Mouse (Mus musculus): ENCODE data around the gene Asb1.

Asb1 gene

GRCm38 (mm10) chr1:91540271-91540826 is at the start of gene Asb1:
Gene Asb1, plus strand, starts transcription at chr1:91540544.
- peak; percentile 99 for DNase-seq

- no peak for DNase-seq
Measured at GRCm38 (mm10) chr1:91492740-91493139, 47.6 kb upstream of the Asb1 start.

GRCm38 (mm10) chr1:91493938-91494337 is 46.4 kb upstream of the Asb1 start:
- DNase-seq, result no peak

- peak; percentile 96 for DNase-seq
Measured at GRCm38 (mm10) chr1:91494457-91495140, 45.7 kb upstream of the Asb1 start, which contains the start of gene Traf3ip1. Gene Traf3ip1, plus strand, starts transcription at chr1:91494647.

GRCm38 (mm10) chr1:91495321-91495720 is 45.0 kb upstream of the Asb1 start:
- DNase-seq, result no peak

- DNase-seq, result no peak
Measured at GRCm38 (mm10) chr1:91498579-91498978, 41.8 kb upstream of the Asb1 start.

- DNase-seq, result no peak
Measured at GRCm38 (mm10) chr1:91504615-91505014, 35.7 kb upstream of the Asb1 start.

- DNase-seq, result no peak
Measured at GRCm38 (mm10) chr1:91514916-91515315, 25.4 kb upstream of the Asb1 start.

- no peak for DNase-seq
Measured at GRCm38 (mm10) chr1:91515642-91516041, 24.7 kb upstream of the Asb1 start.

- peak; percentile 75 for DNase-seq
Measured at GRCm38 (mm10) chr1:91523759-91524158, 16.6 kb upstream of the Asb1 start.

- DNase-seq, result no peak
Measured at GRCm38 (mm10) chr1:91525838-91526237, 14.5 kb upstream of the Asb1 start.

- DNase-seq, result no peak
Measured at GRCm38 (mm10) chr1:91530166-91530565, 10.2 kb upstream of the Asb1 start.

GRCm38 (mm10) chr1:91532243-91532642 is 8.1 kb upstream of the Asb1 start:
- no peak for DNase-seq

GRCm38 (mm10) chr1:91532892-91533291 is 7.5 kb upstream of the Asb1 start:
- peak; percentile 21 for DNase-seq

GRCm38 (mm10) chr1:91533483-91533882 is 6.9 kb upstream of the Asb1 start:
- no peak for DNase-seq

- no peak for DNase-seq
Measured at GRCm38 (mm10) chr1:91533961-91534723, 6.2 kb upstream of the Asb1 start.

GRCm38 (mm10) chr1:91537786-91538569 is 2.4 kb upstream of the Asb1 start:
- DNase-seq, result no peak

- DNase-seq, result no peak
Measured at GRCm38 (mm10) chr1:91538570-91538929, 1.8 kb upstream of the Asb1 start.

- DNase-seq, result no peak
Measured at GRCm38 (mm10) chr1:91539246-91539645, 1.1 kb upstream of the Asb1 start.

- peak; percentile 21 for DNase-seq
Measured at GRCm38 (mm10) chr1:91539704-91540270, 557 bp upstream of the Asb1 start.

GRCm38 (mm10) chr1:91541042-91541592 is 773 bp downstream of the Asb1 start:
- no peak for DNase-seq

GRCm38 (mm10) chr1:91543974-91544373 is 3.6 kb downstream of the Asb1 start:
- no peak for DNase-seq

GRCm38 (mm10) chr1:91545226-91545625 is 4.9 kb downstream of the Asb1 start:
- DNase-seq, result no peak

All from lung, postnatal 36 days (tissue).